Mouse (Mus musculus) lung, adult 2 months (tissue): ENCODE results near the gene Gcnt2.

Experiments
- CTCF ChIP-seq: fragments of 200-500 bp; IDR thresholded peaks from 2 replicates; pipeline ENCODE4 v1.5.1; 2011; ENCODE audit warnings: mild to moderate bottlenecking, low read length, control low read depth; ENCODE audit not compliant: insufficient read depth
- POLR2A ChIP-seq: fragments of 200-500 bp; IDR thresholded peaks from 2 replicates; pipeline ENCODE4 v1.6.1; 2011; ENCODE audit warnings: low read depth, mild to moderate bottlenecking, control low read depth, low read length, borderline replicate concordance; ENCODE audit errors: extremely low read depth

GRCm38 (mm10) chr13:40851961-40852360, 7.6 kb upstream of the Gcnt2 start:
- no peak for TF ChIP-seq POLR2A
- TF ChIP-seq CTCF = no peak
